Mouse (Mus musculus) splenic B cell, adult 2 months (primary cell): ENCODE measurements at regions not wholly inside any gene's neighbourhood (a gene's known extent, or its start where the extent isn't known, plus 50 kb on each side); places are given as distances from the start of the nearest gene placed in this dataset.

ENCODE experiments used
- DNase-seq: peaks from one replicate; pipeline ENCODE4 v3.0.0-alpha.2; 2011; ENCODE audit warnings: low read depth, low spot score
- H3K27me3 ChIP-seq: 2 replicates; pipeline ENCODE4 v1.6.1; 2012; ENCODE audit warnings: mild to moderate bottlenecking, low read length, moderate library complexity, mixed read lengths; ENCODE audit not compliant: control insufficient read depth, poor library complexity, insufficient read depth, severe bottlenecking
- H3K36me3 ChIP-seq: 2 replicates; pipeline ENCODE4 v1.6.1; 2012; ENCODE audit warnings: mild to moderate bottlenecking, low read length, moderate library complexity, mixed read lengths; ENCODE audit not compliant: control insufficient read depth, poor library complexity, insufficient read depth, severe bottlenecking

- no peaks in the 10 kb centered on the region for H3K36me3 ChIP-seq
- DNase-seq = no peak
- no peaks in the 10 kb centered on the region for H3K27me3 ChIP-seq
Observed at GRCm38 (mm10) chr3:51159881-51160280, 64.4 kb upstream of the Noct start.

- Histone ChIP-seq H3K27me3 (no peaks in the 10 kb centered on the region), H3K36me3 (no peaks in the 10 kb centered on the region)
- DNase-seq = no peak
Observed at GRCm38 (mm10) chr3:51160625-51161024, 63.6 kb upstream of the Noct start.

GRCm38 (mm10) chr3:51169150-51169925 is 54.9 kb upstream of the Noct start:
- DNase-seq = no peak
- H3K36me3 ChIP-seq = no peaks in the 10 kb centered on the region
- no peaks in the 10 kb centered on the region for H3K27me3 ChIP-seq

GRCm38 (mm10) chr3:51170225-51170852 is 53.9 kb upstream of the Noct start:
- peak; percentile 72 for DNase-seq
- H3K36me3 ChIP-seq = no peaks in the 10 kb centered on the region
- H3K27me3 ChIP-seq = no peaks in the 10 kb centered on the region
